Mouse (Mus musculus) left cerebral cortex, postnatal 10 days (tissue): Measurements from ENCODE around the gene Fah. TPM values are rescaled to one million over a fixed set of nuclear protein-coding genes. Genes with fewer than 3 reads are reported as not detected.

Source experiments
- DNase-seq, 2 experiments: peaks; one replicate each; pipeline ENCODE4 v3.0.0; 2021 to 2022; ENCODE audit warnings: low spot score in 2 of 2, mixed read lengths in 1 of 2; ENCODE audit errors: extremely low spot score in 1 of 2
- intact Hi-C: fragments of 180-260 bp; cut with DNase I; formaldehyde crosslinking; loops from one replicate; pipeline ENCODE4 v1.15.1; 2025
- total RNA-seq, 2 experiments: library from RNA; stranded (reverse); gene quantifications; 2 replicates each; pipeline ENCODE4 v1.2.3; 2021

Fah gene
- total RNA-seq, 2 experiments from 2014 or later = 14.9 to 17.0 TPM

GRCm38 (mm10) chr7:84601331-84601730, 5.2 kb downstream of the Fah start:
- intact Hi-C loops = no loop called here
- DNase-seq = no peak

- DNase-seq = no peak
- intact Hi-C loops = no loop called here
Observed at GRCm38 (mm10) chr7:84600631-84601030, 5.9 kb downstream of the Fah start.

- intact Hi-C loops = no loop called here
- DNase-seq = no peak
Observed at GRCm38 (mm10) chr7:84596633-84597032, 9.9 kb downstream of the Fah start.

GRCm38 (mm10) chr7:84596002-84596401, 10.5 kb downstream of the Fah start:
- DNase-seq = no peak
- intact Hi-C loops = no loop called here

- DNase-seq = no peak
- intact Hi-C loops = loop anchor here (5.0 kb wide), 2 partner anchors 152 to 182 kb away; no protein-coding TSS in a partner anchor
Observed at GRCm38 (mm10) chr7:84594917-84595303, 11.6 kb downstream of the Fah start.

GRCm38 (mm10) chr7:84594087-84594916, 12.2 kb downstream of the Fah start:
- intact Hi-C loops = loop anchor here (5.0 kb wide), 2 partner anchors 153 to 183 kb away; no protein-coding TSS in a partner anchor
- DNase-seq = peak in 1 of 2 experiments; percentile 25

GRCm38 (mm10) chr7:84591347-84591746, 15.2 kb downstream of the Fah start:
- intact Hi-C loops = loop anchor here (5.0 kb wide), 2 partner anchors 156 to 186 kb away; no protein-coding TSS in a partner anchor
- no peak for DNase-seq

GRCm38 (mm10) chr7:84590622-84591021, 15.9 kb downstream of the Fah start:
- DNase-seq = no peak
- intact Hi-C loops = loop anchor here (5.0 kb wide), 2 partner anchors 157 to 187 kb away; no protein-coding TSS in a partner anchor

GRCm38 (mm10) chr7:84587101-84587783, 19.3 kb downstream of the Fah start:
- DNase-seq = no peak
- intact Hi-C loops = no loop called here

- intact Hi-C loops = no loop called here
- no peak for DNase-seq
Observed at GRCm38 (mm10) chr7:84586360-84587100, 20.0 kb downstream of the Fah start.

GRCm38 (mm10) chr7:84585086-84585485, 21.4 kb downstream of the Fah start:
- no peak for DNase-seq

GRCm38 (mm10) chr7:84579769-84580168, 26.8 kb downstream of the Fah start:
- intact Hi-C loops = no loop called here
- no peak for DNase-seq

More at GRCm38 (mm10) chr7:84585086-84585485, 21.4 kb downstream of the Fah start:
- intact Hi-C loops = no loop called here

- intact Hi-C loops = no loop called here
- DNase-seq = peak; percentile 44 to 47
Observed at GRCm38 (mm10) chr7:84578841-84579240, 27.7 kb downstream of the Fah start.

GRCm38 (mm10) chr7:84577034-84577433, 29.5 kb downstream of the Fah start:
- DNase-seq = no peak
- intact Hi-C loops = no loop called here

GRCm38 (mm10) chr7:84566200-84566599, 40.3 kb downstream of the Fah start:
- DNase-seq = no peak

GRCm38 (mm10) chr7:84564236-84564635, 42.3 kb downstream of the Fah start:
- DNase-seq = no peak
- intact Hi-C loops = no loop called here

More at GRCm38 (mm10) chr7:84566200-84566599, 40.3 kb downstream of the Fah start:
- intact Hi-C loops = no loop called here

- intact Hi-C loops = no loop called here
- DNase-seq = no peak
Observed at GRCm38 (mm10) chr7:84560500-84560899, 46.0 kb downstream of the Fah start.

GRCm38 (mm10) chr7:84557332-84557731, 49.2 kb downstream of the Fah start:
- intact Hi-C loops = no loop called here
- DNase-seq = no peak

- intact Hi-C loops = no loop called here
- DNase-seq = no peak
Observed at GRCm38 (mm10) chr7:84555294-84555693, 51.2 kb downstream of the Fah start.
